Mouse (Mus musculus): ENCODE measurements around the gene Frmpd3.
"Not testable (repeated sequence)": the region's sequence is repeated elsewhere in the genome, so short reads cannot be mapped to it uniquely, and the experiment has no call there.

Frmpd3 gene

GRCm38 (mm10) chrX:140341656-140342392, at the start of gene Frmpd3:
Gene Frmpd3, plus strand, starts transcription at chrX:140342263.
- no peak for DNase-seq

DNA sequence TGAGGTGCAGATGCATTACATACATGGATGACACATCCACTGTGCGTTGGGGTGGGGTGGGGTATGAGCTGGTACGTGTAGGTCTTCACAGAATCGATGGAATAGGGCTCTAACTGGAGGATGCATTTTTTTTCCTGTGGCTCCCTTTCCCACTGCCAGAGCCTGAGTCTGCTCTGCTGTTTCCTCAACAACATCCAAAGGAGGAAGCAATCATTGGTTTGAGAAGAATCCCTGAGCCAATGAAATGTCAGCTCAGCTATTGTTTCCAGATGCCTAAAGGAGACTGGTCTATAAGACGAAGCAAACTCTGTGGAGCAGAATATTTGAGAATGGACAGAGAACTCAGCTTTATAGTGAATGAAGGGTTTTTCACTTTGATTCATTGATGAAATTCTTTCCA, 38.3 kb upstream of the Frmpd3 start:
- DNase-seq: no peak

DNA sequence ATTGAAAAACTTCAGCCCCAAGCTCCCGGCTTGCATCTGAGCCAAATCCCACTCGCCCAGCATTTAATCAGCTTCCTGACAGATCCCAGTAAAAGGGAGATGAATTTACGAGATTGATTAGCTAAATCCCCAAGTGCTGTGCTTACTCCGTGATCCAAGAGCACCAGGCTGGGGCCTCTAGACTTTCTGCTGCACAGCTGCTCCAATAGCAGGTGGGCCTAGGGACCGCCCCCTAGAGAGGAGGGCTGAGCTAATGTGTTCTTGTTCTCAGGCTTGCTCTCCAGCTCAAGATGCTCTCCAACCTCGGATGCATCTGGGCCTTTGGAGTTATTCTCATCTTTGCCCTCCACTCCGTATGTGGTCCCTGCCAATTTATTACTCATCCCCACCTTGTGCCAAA, 36.4 kb upstream of the Frmpd3 start:
- DNase-seq: no peak

- DNase-seq: no peak
Observed at GRCm38 (mm10) chrX:140317931-140318330, 24.1 kb upstream of the Frmpd3 start.

GRCm38 (mm10) chrX:140319131-140319530, 22.9 kb upstream of the Frmpd3 start:
- peak; percentile 28 for DNase-seq

- not testable (repeated sequence) for DNase-seq
Observed at GRCm38 (mm10) chrX:140320671-140321070, 21.4 kb upstream of the Frmpd3 start.

GRCm38 (mm10) chrX:140342393-140343163, 515 bp downstream of the Frmpd3 start:
- DNase-seq: no peak

- DNase-seq: no peak
Observed at GRCm38 (mm10) chrX:140375628-140376027, 33.6 kb downstream of the Frmpd3 start.

DNA sequence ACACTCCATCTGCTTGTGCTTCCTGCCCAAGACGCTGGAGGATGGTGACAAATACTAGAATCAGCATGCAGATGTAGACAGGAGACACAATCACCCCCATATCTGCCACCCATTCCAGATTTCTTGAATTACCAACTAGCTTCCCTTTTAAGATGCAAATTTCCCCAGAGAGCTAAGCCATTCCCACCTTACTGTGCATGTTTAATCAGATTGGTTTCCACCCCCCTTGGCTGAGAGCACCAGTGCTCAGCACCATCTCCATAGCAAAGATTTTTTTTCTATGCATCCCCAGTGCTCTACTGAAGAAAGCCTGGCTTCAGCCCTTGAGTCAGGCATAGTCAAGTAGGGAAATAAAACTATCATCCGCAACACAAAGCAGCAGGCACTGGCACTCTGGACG, 57.9 kb downstream of the Frmpd3 start:
- DNase-seq: no peak

GRCm38 (mm10) chrX:140402904-140403303, 60.8 kb downstream of the Frmpd3 start:
- DNase-seq: no peak

DNA sequence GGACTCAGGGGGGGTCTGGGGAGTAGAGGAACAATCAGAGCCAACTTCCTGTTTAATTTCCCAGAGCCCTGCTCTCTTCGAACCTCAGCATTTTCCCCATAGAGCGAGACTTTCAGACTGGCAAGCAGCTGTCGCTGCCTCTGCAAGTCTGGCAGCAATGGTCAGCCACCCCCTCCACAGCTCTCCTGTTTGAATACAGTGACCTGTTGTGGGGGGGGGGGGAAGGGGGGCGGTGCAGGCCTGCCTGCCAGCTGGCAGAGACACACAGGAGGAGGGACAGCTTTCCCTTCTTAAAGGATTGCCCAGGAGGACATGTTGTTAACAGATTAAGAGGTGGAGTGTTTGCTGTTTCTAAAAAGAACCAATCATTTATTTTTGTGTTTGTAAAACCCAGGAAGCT, 64.0 kb downstream of the Frmpd3 start:
- peak; percentile 5 for DNase-seq

GRCm38 (mm10) chrX:140406501-140406900, 64.4 kb downstream of the Frmpd3 start:
- peak; percentile 48 for DNase-seq

DNA sequence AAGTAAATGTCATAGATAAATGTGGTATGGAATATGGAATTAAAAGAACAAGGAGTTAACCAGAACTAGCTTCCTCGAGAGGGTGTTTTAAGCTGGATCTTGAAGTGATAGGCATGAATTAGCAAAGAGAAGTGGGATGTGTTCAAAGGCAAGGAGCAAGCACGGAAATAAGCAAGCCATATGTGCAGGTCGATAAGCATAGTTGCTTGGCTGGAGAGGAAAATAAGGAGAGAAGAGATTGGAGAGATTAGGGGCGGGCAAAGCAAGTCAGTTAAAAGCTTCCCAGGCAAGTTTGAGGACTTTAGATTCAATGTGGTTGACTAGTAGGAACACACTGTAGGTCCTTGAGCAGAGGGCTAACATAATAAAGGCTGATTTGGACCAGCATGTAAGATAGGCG, 65.5 kb downstream of the Frmpd3 start:
- DNase-seq: no peak

GRCm38 (mm10) chrX:140418467-140418866, 76.4 kb downstream of the Frmpd3 start:
- no peak for DNase-seq

DNA sequence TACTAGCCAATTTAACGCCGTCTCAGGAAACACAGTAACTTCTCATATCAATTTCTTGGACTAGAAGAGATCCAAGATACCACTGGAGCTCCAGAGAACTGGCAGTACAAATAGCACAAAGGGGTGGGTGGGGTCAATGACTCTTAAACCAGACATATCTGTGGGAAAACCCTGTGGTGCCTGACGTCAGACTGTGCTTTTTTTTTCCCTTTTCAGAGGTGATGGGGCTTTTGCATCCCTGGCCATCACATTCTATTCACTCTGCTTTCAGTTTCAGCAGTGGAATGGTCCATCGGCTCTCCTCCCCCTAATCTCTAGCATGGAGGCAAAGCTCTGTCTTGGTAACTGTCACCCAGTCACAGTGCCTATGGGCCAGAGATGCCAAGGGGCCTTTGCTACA, 85.1 kb downstream of the Frmpd3 start:
- no peak for DNase-seq

- no peak for DNase-seq
Observed at GRCm38 (mm10) chrX:140428252-140428651, 86.2 kb downstream of the Frmpd3 start.

DNA sequence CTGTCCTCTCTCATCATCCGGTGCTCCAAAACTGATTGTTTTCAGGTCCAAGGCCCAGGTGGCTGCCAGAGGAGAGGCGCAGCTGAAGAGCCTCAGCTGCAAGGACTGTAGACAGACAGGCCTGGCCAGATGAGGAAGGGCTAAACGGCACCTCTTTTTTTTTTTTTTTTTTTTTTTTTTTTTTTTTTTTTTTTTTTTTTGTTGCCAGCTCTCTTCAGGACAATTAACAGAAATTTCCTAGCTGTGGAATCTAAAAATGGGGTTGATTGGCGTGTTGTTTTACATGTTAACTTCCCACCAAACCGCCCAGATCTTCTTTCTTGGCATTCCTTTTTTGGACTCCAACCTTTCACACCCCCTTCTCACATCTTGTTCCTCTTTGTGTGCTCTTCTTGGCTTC, 87.9 kb downstream of the Frmpd3 start:
- no peak for DNase-seq

DNA sequence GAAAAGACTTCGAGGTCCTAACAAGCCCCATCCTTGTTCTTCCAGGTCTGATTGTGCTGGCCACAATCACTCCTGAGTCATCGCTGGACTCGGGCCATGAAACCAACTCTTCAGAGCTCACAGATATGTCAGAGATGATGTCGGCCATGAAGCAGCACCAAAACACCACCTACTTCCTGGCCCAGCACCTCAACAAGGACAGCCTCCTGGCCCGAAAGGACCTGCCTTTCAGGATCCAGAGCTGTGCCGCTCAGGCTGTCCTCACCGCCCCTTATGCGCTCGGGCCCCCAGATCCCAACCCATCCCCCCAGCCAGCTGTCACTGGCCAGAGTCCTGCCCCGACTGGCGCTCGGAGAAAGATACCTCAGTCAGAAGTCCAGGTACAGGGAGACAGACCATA, 88.4 kb downstream of the Frmpd3 start:
- DNase-seq: no peak

- no peak for DNase-seq
Observed at GRCm38 (mm10) chrX:140431981-140432380, 89.9 kb downstream of the Frmpd3 start.

DNA sequence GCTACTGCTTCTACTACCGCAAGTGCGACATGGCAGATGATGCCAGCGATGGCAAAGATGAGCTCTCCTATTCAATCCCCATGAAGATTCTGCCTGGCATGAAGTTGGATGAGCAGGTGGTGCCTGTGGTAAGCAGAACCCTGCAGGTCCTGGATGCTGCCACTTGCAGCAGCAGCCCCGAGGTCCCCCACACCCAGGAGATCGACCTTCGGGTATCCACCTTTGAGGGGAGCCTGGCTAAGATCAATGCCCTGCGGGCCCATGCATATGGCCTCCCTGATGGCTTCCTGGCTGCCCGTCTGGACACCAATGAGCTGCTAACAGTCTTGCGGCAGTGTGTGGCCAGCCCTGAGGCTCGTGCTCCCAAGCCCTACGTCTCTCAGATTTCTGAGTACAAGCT, 90.7 kb downstream of the Frmpd3 start:
- DNase-seq: no peak

- no peak for DNase-seq
Observed at GRCm38 (mm10) chrX:140437906-140438305, 95.8 kb downstream of the Frmpd3 start.

GRCm38 (mm10) chrX:140445551-140445950, 103.5 kb downstream of the Frmpd3 start:
- DNase-seq: no peak

DNA sequence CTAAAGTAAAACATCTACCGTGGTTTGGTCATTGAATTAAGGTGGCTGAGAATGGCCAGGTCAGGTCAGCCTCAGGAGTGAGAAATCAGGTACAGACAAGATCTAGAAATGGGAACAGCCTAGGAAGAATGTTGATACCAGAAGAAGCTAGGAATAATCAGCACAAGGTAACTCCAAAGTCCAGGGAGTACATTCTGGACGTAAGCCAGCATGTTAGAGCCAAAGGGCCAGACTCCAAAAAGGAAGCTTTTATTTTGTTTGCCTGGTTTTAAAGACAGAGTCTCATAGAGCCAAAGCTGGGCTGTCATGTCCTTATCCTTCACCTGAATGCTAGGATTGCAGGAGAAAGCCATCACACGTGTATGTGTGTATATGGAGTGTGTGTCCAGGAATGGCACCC, 108.0 kb downstream of the Frmpd3 start:
- peak; percentile 46 for DNase-seq

- peak; percentile 78 for DNase-seq
Observed at GRCm38 (mm10) chrX:140456279-140456731, 114.2 kb downstream of the Frmpd3 start, which contains the start of gene Prps1. Gene Prps1, plus strand, starts transcription at chrX:140456613.

Measured in kidney, adult 11 months (tissue).